In genomic region chr7:118845141-118845540, GRCm38 (mm10) we compare ENCODE assay signal across 22 mouse cellular contexts.
"Had no signal": no experiment of that assay in that cellular context is flagged by ENCODE, and none has a peak within 500 bp of the region (broad histone marks: within the 10 kb centered on the region; RNA-seq: fewer than 3 reads in every experiment).

No protein-coding gene starts in this region.

- H3K4me2 ChIP-seq: intestine, embryonic 15.5 days; limb, embryonic 12.5 days; limb, embryonic 15.5 days; liver, embryonic 12.5 days; liver, embryonic 15.5 days; lung, embryonic 14.5 days; midbrain, embryonic 15.5 days; neural tube, embryonic 13.5 days; stomach, embryonic 15.5 days had no signal

- DNase-seq: kidney, adult 18-20 months; kidney, adult 9 months; kidney, postnatal 14 days; kidney, postnatal 4 days; left cerebral cortex, postnatal 4 days; lung, embryonic 14.5 days; retina, postnatal 1 day; right cerebral cortex, postnatal 25 days; spleen, adult 18-20 months; thymus, adult 18-20 months; thymus, postnatal 36 days had no signal

- ATAC-seq: intestine, embryonic 15.5 days; liver, embryonic 12.5 days; lung, postnatal 0 days; midbrain, embryonic 15.5 days had no signal

- H3K9me3 ChIP-seq: intestine, embryonic 15.5 days; limb, embryonic 12.5 days; limb, embryonic 15.5 days; liver, embryonic 12.5 days; liver, embryonic 15.5 days; midbrain, embryonic 10.5 days; midbrain, embryonic 15.5 days; neural tube, embryonic 13.5 days; stomach, embryonic 15.5 days had no signal

- H3K27ac ChIP-seq: intestine, embryonic 15.5 days; limb, embryonic 12.5 days; limb, embryonic 15.5 days; liver, embryonic 12.5 days; liver, embryonic 15.5 days; macrophage; midbrain, embryonic 10.5 days; midbrain, embryonic 15.5 days; neural tube, embryonic 13.5 days; stomach, embryonic 15.5 days had no signal

- H3K9ac ChIP-seq: intestine, embryonic 15.5 days; limb, embryonic 12.5 days; limb, embryonic 15.5 days; liver, embryonic 12.5 days; liver, embryonic 15.5 days; lung, embryonic 14.5 days; midbrain, embryonic 15.5 days; neural tube, embryonic 13.5 days; stomach, embryonic 15.5 days had no signal

- H3K4me3 ChIP-seq: intestine, embryonic 15.5 days; limb, embryonic 12.5 days; limb, embryonic 15.5 days; liver, embryonic 12.5 days; liver, embryonic 15.5 days; midbrain, embryonic 10.5 days; midbrain, embryonic 15.5 days; neural tube, embryonic 13.5 days; stomach, embryonic 15.5 days had no signal

- H3K27me3 ChIP-seq: intestine, embryonic 15.5 days; limb, embryonic 12.5 days; limb, embryonic 15.5 days; liver, embryonic 12.5 days; liver, embryonic 15.5 days; midbrain, embryonic 15.5 days; neural tube, embryonic 13.5 days; stomach, embryonic 15.5 days had no signal

- H3K4me1 ChIP-seq: midbrain, embryonic 10.5 days; midbrain, embryonic 15.5 days had no signal
